Mouse (Mus musculus): Measurements from ENCODE around the gene Dnajb3.

- TF ChIP-seq CTCF (IDR thresholded peaks at IDR 0.05; ENCODE audit: control insufficient read depth, insufficient read depth, low read length), result no peak
- no peak for TF ChIP-seq POLR2A (IDR thresholded peaks at IDR 0.05; ENCODE audit: borderline replicate concordance, control insufficient read depth, low read depth, low read length)
Observed at GRCm38 (mm10) chr1:88245881-88246280, 40.3 kb upstream of the Dnajb3 start.
